Mouse (Mus musculus) ES-Bruce4 (cell line): ENCODE results near the gene Mtus2. TPM values are rescaled to one million over a fixed set of nuclear protein-coding genes. Genes with fewer than 3 reads are reported as not detected.
A peak's percentile ranks its signal among the peaks of the same experiment; 100 is the strongest.

Experiments
- H3K27ac ChIP-seq: 2 replicates; pipeline ENCODE4 v1.5.1; 2012; ENCODE audit warnings: low read length, inconsistent platforms; ENCODE audit not compliant: insufficient read depth
- H3K27me3 ChIP-seq: 2 replicates; pipeline ENCODE4 v1.6.1; 2012; ENCODE audit warnings: mild to moderate bottlenecking, low read length, inconsistent platforms; ENCODE audit not compliant: control insufficient read depth, poor library complexity, insufficient read depth, severe bottlenecking
- H3K36me3 ChIP-seq: 2 replicates; pipeline ENCODE4 v1.6.1; 2012; ENCODE audit warnings: inconsistent platforms, mild to moderate bottlenecking, low read length, moderate library complexity; ENCODE audit not compliant: control insufficient read depth, poor library complexity, insufficient read depth, severe bottlenecking
- H3K4me1 ChIP-seq: one replicate; pipeline ENCODE4 v1.8.1; 2011; ENCODE audit warnings: low read length; ENCODE audit not compliant: control insufficient read depth, insufficient read depth
- H3K4me3 ChIP-seq: 2 replicates; pipeline ENCODE4 v1.5.1; 2011; ENCODE audit warnings: low read depth, mild to moderate bottlenecking, low read length
- H3K9ac ChIP-seq: 2 replicates; pipeline ENCODE4 v1.6.1; 2012; ENCODE audit warnings: low read depth, mild to moderate bottlenecking, inconsistent platforms; ENCODE audit not compliant: poor library complexity, severe bottlenecking
- H3K9me3 ChIP-seq: replicated peaks from 2 replicates; pipeline ENCODE4 v1.6.1; 2012; ENCODE audit warnings: mild to moderate bottlenecking, low read length, inconsistent platforms; ENCODE audit not compliant: control insufficient read depth, poor library complexity, insufficient read depth, severe bottlenecking
- CTCF ChIP-seq: IDR thresholded peaks from one replicate; pipeline ENCODE4 v1.8.1; 2011; ENCODE audit warnings: low read depth, low read length
- EP300 ChIP-seq: IDR thresholded peaks from 2 replicates; pipeline ENCODE4 v1.6.1; 2011; ENCODE audit warnings: low read depth, low read length; ENCODE audit not compliant: insufficient read depth
- POLR2A ChIP-seq: IDR thresholded peaks from one replicate; pipeline ENCODE4 v1.8.1; 2011; ENCODE audit warnings: low read length; ENCODE audit not compliant: insufficient read depth
- polyA plus RNA-seq: library from polyadenylated mRNA; stranded (reverse); fragments of >200 nt; gene quantifications from 2 replicates; pipeline ENCODE4 v1.2.4, GENCODE M21; 2011; ENCODE audit warnings: low read depth; ENCODE audit not compliant: missing spikeins, insufficient read depth, insufficient read length

The Mtus2 gene
- polyA plus RNA-seq, 1 experiment, result 2.4 TPM

DNA sequence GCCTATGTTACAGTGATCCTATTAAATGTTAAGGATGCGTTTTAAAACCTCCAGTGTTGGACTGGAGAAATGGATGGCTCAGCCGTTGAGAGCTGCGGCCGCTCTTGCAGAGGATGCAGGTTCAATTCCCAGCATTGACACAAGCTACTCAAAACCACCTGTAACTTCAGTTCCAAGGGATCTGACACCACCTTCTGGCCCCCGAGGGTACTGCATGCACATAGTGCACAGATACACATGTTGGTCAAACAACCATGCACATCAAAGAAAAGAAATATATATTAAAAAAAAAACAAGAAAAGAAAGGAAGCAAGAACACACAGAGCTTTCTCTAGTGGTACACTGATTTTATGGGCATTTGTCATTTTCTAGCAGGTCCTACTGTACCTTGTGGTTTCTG is 116.3 kb downstream of the Mtus2 start:
- Histone ChIP-seq H3K9ac (no peak overlapping the region), H3K4me1 (no peaks in the 10 kb centered on the region), H3K4me3 (no peak overlapping the region), H3K27ac (no peak overlapping the region), H3K27me3 (no peaks in the 10 kb centered on the region), H3K9me3 (no peaks in the 10 kb centered on the region), H3K36me3 (no peaks in the 10 kb centered on the region)
- peak; percentile 35 for TF ChIP-seq CTCF
- no peak for TF ChIP-seq EP300

DNA sequence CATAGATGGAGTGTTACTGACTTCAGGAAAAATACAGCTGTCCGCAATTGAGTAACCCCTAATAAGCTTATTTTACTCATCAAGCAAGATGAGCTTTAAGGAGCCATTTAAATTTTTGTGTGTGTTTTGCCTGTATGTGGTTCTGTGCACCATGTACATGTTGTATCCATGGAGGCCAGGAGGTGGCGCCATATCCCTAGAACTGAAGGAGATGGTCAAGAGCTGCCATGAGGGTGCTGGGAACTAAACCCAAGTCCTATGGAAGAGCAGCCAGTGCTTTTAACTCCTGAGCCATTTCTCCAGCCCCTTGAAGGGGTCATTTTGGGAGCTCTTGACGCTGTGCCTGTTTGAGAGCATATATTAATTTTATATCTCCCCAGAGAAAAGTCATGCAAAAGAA is 122.6 kb downstream of the Mtus2 start:
- H3K9ac ChIP-seq, result no peak overlapping the region
- no peaks in the 10 kb centered on the region for H3K4me1 ChIP-seq
- H3K36me3 ChIP-seq, result no peaks in the 10 kb centered on the region
- TF ChIP-seq POLR2A (no peak), CTCF (peak; percentile 53)
- H3K9me3 ChIP-seq, result no peaks in the 10 kb centered on the region; the same call in 1 of the 2 replicates
- no peak overlapping the region for H3K4me3 ChIP-seq
- no peak overlapping the region for H3K27ac ChIP-seq
- no peaks in the 10 kb centered on the region for H3K27me3 ChIP-seq

DNA sequence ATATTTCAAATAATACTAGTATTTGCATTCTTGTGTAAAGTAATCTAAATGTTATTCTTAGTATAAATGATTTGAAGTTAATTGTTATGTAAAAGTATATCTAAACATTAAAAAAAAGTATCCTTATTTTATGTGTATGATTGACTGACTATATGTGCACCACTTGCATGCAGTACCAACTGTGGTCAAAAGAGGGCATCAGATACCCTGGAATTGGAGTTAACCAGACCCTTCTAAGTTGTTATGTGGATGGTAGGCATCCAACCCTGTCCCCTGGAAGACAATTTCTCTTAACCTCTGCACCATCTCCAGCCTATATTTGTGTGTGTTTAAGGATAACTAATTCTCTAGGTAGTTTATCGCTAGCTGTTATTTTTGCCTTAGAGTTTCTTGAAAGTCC is 126.4 kb downstream of the Mtus2 start:
- Histone ChIP-seq H3K27me3 (no peaks in the 10 kb centered on the region), H3K27ac (no peak overlapping the region), H3K36me3 (no peaks in the 10 kb centered on the region), H3K9me3 (no peaks in the 10 kb centered on the region; the same call in 1 of the 2 replicates), H3K9ac (no peak overlapping the region), H3K4me3 (no peak overlapping the region), H3K4me1 (no peaks in the 10 kb centered on the region)
- TF ChIP-seq CTCF (no peak), EP300 (no peak), POLR2A (no peak)

DNA sequence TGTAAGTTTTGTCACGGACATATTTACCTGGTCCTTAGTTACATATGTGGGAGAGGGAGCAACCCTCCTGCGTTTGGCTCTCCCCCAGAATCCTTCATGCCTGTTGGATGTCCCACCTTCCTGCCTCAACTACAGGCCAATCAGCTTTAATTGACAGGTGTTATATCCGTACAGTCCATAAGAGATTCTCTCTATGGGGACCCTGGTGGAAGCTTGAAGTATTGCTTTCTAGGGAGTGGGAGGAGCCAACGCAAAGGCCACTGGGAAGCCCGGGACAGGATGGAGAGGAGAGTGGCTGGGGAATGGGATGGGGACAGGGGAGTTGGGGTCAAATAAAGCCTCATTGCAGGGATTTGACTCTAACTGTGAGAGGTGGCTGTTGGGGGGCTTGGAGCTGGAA is 127.6 kb downstream of the Mtus2 start:
- TF ChIP-seq EP300 (no peak), POLR2A (no peak), CTCF (no peak)
- Histone ChIP-seq H3K36me3 (no peaks in the 10 kb centered on the region), H3K9me3 (no peaks in the 10 kb centered on the region; the same call in 1 of the 2 replicates), H3K27ac (no peak overlapping the region), H3K4me1 (no peaks in the 10 kb centered on the region), H3K27me3 (no peaks in the 10 kb centered on the region), H3K4me3 (no peak overlapping the region), H3K9ac (no peak overlapping the region)

DNA sequence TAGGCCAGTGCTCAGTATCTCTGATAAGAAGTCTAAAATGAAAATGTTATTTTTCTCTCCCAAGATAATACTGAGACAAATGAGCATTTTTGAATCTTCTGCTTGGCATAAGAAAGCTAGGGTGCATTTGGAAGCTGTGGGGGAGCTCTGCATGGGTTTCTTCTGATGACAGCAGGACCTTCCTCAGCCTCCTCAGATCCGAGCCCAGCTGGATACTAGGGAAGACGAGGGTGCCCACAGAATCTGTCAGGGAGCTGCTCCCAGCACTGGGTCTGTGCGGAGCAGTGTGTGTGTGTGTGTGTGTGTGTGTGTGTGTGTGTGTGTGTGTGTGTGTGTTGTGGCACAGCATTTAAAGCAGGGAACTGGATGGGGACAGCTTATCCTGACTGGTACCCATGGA is 130.7 kb downstream of the Mtus2 start:
- Histone ChIP-seq H3K36me3 (no peaks in the 10 kb centered on the region), H3K4me3 (no peak overlapping the region), H3K4me1 (no peaks in the 10 kb centered on the region), H3K27ac (no peak overlapping the region), H3K9ac (no peak overlapping the region), H3K9me3 (no peaks in the 10 kb centered on the region), H3K27me3 (no peaks in the 10 kb centered on the region)
- no peak for TF ChIP-seq POLR2A
- TF ChIP-seq EP300, result no peak
- TF ChIP-seq CTCF, result no peak

GRCm38 (mm10) chr5:148090191-148090821 is 133.2 kb downstream of the Mtus2 start:
- Histone ChIP-seq H3K27ac (no peak overlapping the region), H3K4me1 (no peaks in the 10 kb centered on the region), H3K9me3 (no peaks in the 10 kb centered on the region), H3K27me3 (no peaks in the 10 kb centered on the region), H3K9ac (no peak overlapping the region), H3K36me3 (no peaks in the 10 kb centered on the region), H3K4me3 (no peak overlapping the region)
- TF ChIP-seq CTCF (no peak), EP300 (no peak), POLR2A (no peak)
